Mouse (Mus musculus) large intestine, adult 2 months (tissue): ENCODE data around the gene Ano4. TPM values are rescaled to one million over a fixed set of nuclear protein-coding genes. Genes with fewer than 3 reads are reported as not detected.

Experiments used
- DNase-seq: peaks from one replicate; pipeline ENCODE4 v3.0.0-alpha.2; 2012; ENCODE audit warnings: low read depth, low spot score
- WGBS: fragments of 180-500 bp; shearing (Covaris S2); methylation state at CpG from one replicate; pipeline ENCODE4 v1.1.7; 2018; 5-methylcytosine and 5-hydroxymethylcytosine counted together
- polyA plus RNA-seq: library from polyadenylated mRNA; depleted of rRNA; stranded (reverse); fragments of >200 nt; gene quantifications from 2 replicates; pipeline ENCODE4 v1.2.3, GENCODE M21; 2012

Ano4 gene
- polyA plus RNA-seq, 1 experiment, result 0.05 TPM

DNA sequence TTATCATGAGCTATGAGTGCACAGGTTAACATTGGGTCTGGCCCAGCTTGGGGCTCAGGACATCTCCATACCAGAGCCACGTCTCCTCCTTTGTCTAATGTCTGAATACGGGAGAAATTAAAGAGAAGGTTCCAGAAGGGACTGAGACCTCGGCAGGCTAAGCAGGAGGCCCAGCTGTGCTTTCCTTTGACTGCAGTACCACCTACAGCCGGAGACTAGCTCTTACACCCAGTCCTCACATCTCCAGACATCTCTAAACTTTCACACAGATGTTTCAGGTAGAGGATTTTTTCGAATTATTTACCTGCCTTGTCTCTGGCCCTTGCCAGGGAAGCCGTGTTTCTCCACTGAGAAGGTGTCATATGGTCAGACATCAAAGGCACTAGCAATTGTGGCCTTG lies 53.9 kb downstream of the Ano4 start:
- WGBS, result 45% methylated on average over 6 of the region's 6 CpGs

DNA sequence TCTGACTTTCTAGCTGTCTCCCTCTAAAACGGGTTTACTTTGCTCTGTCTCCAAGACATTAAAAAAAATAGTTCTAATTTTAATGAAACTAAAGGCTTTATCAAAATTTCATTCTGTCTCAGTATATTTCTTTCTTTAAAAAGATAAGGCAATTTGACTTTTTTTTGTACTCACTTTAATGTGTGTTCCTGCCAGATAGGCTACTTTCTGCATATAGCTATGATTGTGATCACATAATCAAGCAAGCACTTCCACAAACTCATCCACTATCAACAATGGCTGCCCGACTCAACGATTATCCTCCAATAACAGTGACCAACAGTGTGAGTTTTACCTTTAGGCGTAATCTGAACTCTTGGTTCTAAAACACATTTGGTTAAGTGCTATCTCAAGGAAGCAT lies 55.3 kb downstream of the Ano4 start:
- no peak for DNase-seq
- WGBS, result 86% methylated on average over 4 of the region's 4 CpGs

More for the DNA sequence above, 53.9 kb downstream of the Ano4 start:
- DNase-seq, result no peak

DNA sequence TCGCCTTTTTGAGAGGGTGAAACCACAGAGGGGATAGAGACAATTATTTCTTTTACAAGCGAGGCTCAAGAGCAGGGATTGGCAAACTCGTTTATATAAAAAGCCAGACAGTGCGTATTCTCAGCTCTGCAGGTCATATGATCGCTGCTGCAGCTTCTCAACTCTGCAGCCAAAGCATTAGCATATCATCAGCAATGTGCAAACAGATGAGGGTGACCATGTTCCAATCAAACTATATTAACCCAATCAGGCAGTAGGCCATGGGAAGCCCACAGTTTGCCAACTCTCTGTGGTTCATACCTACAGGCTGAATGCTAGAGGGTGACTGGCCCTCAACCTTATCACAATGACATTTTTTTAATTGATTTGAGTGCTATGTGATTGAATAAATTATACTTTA lies 64.2 kb downstream of the Ano4 start:
- WGBS, result 51% methylated on average over 5 of the region's 5 CpGs
- no peak for DNase-seq

GRCm38 (mm10) chr10:89273001-89273680 lies 71.4 kb downstream of the Ano4 start:
- 92% methylated on average over 3 of the region's 3 CpGs for whole genome bisulfite sequencing
- DNase-seq, result no peak

GRCm38 (mm10) chr10:89267312-89267711 lies 77.2 kb downstream of the Ano4 start:
- DNase-seq, result no peak
- 82% methylated on average over 3 of the region's 3 CpGs for WGBS

- DNase-seq, result no peak
- WGBS, result 67% methylated on average over 4 of the region's 4 CpGs
These were observed 81.2 kb downstream of the Ano4 start for GRCm38 (mm10) chr10:89263396-89263795.

DNA sequence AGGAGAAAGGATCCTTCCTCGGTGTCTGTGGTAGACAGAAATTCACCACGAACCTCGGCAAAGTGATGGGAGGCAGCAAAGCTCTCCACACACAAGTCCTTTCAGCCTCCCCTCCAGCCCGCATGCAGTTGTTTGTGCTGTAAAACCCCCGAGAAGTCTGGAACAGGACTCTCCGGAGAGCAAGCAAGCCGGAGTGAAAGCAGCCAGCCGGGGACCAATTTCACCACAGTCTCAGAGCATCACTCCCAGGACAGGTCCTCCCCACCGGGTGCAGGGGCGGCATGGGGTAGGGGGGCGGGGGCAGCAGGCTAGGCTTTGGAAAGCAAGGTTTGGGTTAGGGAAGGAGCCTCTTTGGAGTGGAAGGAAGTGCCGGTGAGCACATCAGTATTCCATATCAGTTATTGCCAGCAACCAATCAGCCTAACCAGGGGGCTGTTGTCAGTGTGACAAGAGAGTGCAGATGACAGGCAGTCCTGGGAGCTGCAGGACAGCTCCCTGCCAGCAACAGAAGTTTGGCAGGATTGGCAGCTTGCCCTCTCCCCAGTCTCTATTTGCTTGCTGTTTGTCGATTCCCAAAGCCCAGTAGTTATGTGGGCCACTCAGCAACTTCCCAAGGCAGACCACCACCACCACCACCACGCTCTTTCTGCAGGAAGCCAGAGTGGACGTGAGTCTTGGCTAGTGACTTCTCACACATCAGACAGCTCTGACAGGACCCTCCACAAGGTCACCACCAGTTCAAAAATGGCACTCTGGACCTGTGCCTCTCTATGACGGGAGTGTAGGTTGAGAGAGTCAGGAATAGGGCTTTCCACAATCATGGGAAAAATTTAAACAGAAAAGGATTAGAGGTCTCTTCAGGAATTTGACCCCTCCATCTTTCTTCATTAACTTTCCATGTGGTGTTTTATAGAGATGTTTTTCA lies 86.8 kb downstream of the Ano4 start:
- WGBS, result 4% methylated on average over 16 of the region's 16 CpGs
- no peak for DNase-seq

- whole genome bisulfite sequencing, result 3% methylated on average over 17 of the region's 17 CpGs
- no peak for DNase-seq
These were observed 87.7 kb downstream of the Ano4 start for GRCm38 (mm10) chr10:89256762-89257456.

DNA sequence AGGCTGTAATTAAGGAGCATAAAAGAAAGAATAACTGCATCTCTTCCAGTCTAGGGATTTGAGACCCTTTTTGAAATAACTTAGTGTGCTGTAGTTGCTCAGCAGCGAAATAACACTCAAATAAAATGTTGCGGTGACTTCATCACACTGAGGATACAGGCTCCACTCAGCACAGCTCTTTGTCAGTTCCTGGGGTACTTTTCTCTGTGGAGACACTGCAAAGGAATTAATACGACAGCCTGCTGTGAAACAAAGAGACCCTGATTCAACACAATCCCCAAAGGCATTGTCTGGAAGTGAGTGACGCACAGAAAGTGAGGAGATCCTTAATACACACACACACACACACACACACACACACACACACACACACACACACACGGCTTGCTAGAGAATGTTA lies 89.8 kb downstream of the Ano4 start:
- DNase-seq, result no peak
- WGBS, result 70% methylated on average over 5 of the region's 5 CpGs

DNA sequence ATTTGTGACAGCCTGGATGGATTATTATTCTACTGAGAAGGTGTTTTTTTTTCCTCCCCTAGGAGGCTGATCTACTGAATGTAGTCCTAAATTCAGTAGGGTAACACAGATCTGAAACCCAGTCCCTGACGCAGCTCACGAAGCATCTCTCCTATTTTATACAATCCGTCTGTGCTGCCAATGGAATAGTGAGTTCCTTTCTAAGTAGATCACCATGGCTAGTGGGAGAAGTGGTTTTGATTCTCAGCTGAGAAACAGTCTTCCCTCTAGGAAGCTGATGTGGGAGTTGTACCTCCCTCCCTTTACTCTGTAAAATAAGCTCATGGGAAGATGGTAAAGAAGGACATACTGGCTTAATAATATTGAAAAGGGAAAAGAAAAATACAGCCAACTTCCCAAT lies 90.8 kb downstream of the Ano4 start:
- no peak for DNase-seq
- 70% methylated on average over 3 of the region's 3 CpGs for WGBS

DNA sequence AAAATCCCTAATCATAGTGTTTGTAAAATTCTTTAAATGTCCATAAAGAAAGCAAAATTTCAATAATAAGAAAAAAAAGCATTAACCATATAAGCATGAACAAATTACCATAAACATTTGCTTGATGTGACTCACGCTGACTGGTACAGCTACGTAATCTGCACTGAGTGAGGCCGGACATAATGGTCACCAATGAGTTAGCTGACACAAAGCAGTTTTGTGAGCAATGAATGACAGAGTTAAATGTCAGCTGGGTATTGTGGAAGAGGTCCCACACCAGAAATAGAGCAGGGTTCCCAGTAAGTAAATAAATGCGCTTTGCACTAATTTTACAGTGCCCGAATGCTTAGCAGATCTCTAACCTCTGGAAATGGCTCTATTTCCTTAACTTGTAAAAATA lies 91.9 kb downstream of the Ano4 start:
- 82% methylated on average over 5 of the region's 5 CpGs for WGBS
- no peak for DNase-seq

GRCm38 (mm10) chr10:89243808-89244207 lies 100.8 kb downstream of the Ano4 start:
- no peak for DNase-seq
- WGBS, result 71% methylated on average over 1 of the region's 1 CpGs

GRCm38 (mm10) chr10:89224524-89224923 lies 120.0 kb downstream of the Ano4 start:
- WGBS, result 34% methylated on average over 7 of the region's 7 CpGs

DNA sequence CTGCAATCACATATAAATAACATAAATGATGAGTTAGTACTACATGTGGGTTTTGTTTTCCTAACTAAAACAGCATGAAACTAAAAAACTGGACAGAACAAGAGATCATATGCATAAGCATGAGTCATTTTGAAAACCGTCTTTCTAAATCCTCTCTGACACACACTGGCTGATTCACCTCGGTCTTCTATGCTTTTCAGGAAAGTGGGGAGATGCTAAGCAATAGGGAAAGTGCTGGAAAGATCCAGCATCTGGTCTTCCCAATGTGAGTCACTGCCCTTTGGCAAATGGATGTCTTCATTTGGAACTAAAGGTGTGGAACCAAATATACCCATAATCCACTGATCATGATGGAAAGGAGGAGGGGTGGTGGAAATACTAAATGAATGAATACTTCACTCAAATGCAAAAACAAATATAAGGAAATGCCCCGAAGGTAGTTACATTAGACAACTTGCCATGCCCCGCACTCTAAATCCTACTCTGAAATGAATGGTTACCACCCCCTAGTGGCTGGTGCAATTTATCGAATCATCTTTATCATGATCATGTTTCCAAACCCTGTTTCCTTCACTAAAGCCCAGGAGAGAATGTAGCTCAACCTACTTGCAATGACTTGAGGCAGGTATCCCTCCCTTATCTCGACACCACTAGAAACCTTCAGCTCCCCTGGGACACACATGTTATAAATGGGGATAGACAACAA lies 122.1 kb downstream of the Ano4 start:
- WGBS, result 66% methylated on average over 6 of the region's 6 CpGs
- no peak for DNase-seq

More at GRCm38 (mm10) chr10:89224524-89224923, 120.0 kb downstream of the Ano4 start:
- DNase-seq, result no peak

GRCm38 (mm10) chr10:89216078-89216477 lies 128.5 kb downstream of the Ano4 start:
- WGBS, result 84% methylated on average over 6 of the region's 6 CpGs
- no peak for DNase-seq

DNA sequence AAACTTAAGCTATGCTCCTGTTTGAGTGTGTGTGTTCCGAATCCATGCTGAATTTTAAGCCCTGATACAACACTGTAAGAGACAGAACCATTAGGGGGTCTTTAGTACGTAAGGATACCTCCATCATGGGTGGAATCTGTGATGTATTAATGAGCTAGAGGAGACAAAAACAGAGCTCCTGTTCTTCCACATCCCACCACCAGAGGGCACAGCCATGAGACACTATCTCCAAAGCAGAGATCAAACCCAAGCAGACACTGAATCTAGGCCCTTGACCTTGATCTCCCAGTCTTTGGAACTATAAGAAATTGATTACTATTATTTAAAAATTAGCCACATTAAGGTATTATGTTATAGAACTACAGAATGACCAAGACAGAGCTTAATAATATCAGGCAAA lies 138.7 kb downstream of the Ano4 start:
- WGBS, result 44% methylated on average over 2 of the region's 2 CpGs
- no peak for DNase-seq

DNA sequence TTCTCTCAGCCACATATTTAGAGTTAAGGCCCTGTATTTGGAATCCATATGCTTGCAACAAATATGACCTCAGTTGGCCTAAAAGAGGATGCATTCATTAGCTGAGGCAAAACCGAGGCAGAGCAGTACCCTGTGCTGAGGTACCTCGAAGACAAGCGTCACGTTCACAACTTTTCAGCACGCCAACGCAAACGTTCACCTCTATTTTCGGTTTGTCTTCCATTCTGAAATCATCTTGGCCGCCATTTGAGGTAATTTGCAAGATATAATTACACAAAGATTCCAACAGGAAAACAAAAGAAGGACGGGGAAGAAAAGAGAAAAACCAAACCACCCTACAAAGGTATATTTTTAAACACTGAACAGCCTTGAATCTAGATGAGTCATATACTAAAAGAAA lies 148.1 kb downstream of the Ano4 start:
- 91% methylated on average over 10 of the region's 10 CpGs for WGBS
- DNase-seq, result no peak

- no peak for DNase-seq
- 40% methylated on average over 3 of the region's 3 CpGs for WGBS
These were observed 149.5 kb downstream of the Ano4 start for GRCm38 (mm10) chr10:89195068-89195467.

GRCm38 (mm10) chr10:89194440-89194839 lies 150.1 kb downstream of the Ano4 start:
- 62% methylated on average over 7 of the region's 7 CpGs for WGBS
- no peak for DNase-seq

GRCm38 (mm10) chr10:89177921-89178320 lies 166.6 kb downstream of the Ano4 start:
- 75% methylated on average over 4 of the region's 4 CpGs for WGBS
- no peak for DNase-seq
